Comparison of ENCODE assay signal across 9 mouse cellular contexts in genomic region chr10:94572772-94573171, GRCm38 (mm10).
A peak's percentile ranks its signal among the peaks of the same experiment; 100 is the strongest.
DNase-seq lines count a peak whose midpoint lies in the region; ATAC-seq lines count a peak whose summit lies in the region.
"Had no signal": no experiment of that assay in that cellular context is flagged by ENCODE, and none has a peak within 500 bp of the region (broad histone marks: within the 10 kb centered on the region; RNA-seq: fewer than 3 reads in every experiment).

No protein-coding gene starts in this region.

- no peak overlapping the region for H3K9ac ChIP-seq in heart, embryonic 13.5 days
- H3K9ac ChIP-seq: lung, embryonic 15.5 days had no signal

- H3K4me2 ChIP-seq in heart, embryonic 13.5 days, result no peak overlapping the region
- H3K4me2 ChIP-seq: lung, embryonic 15.5 days had no signal

- H3K27me3 ChIP-seq in heart, embryonic 13.5 days (replicated peaks), result no peaks in the 10 kb centered on the region
- H3K27me3 ChIP-seq: lung, embryonic 15.5 days had no signal

- peak overlapping the region; percentile 20 for H3K27ac ChIP-seq in heart, embryonic 13.5 days (replicated peaks)
- H3K27ac ChIP-seq: lung, embryonic 15.5 days had no signal

- peak; percentile 35 for DNase-seq in gastrocnemius, postnatal 25 days
- DNase-seq in gastrocnemius, postnatal 36 days, result no peak
- peak; percentile 44 for DNase-seq in kidney, postnatal 14 days
- DNase-seq in kidney, adult 8-10 months, result no peak
- peak; percentile 32 for DNase-seq in lung, postnatal 14 days
- no peak for DNase-seq in urinary bladder, postnatal 10 days (ENCODE audit: low spot score)
- DNase-seq: right cerebral cortex, adult 18-20 months had no signal

- no peak overlapping the region for H3K4me3 ChIP-seq in heart, embryonic 13.5 days
- H3K4me3 ChIP-seq: lung, embryonic 15.5 days had no signal

- no peak for ATAC-seq in heart, embryonic 13.5 days (ENCODE audit: extremely low read depth, insufficient number of reproducible peaks, low FRiP score, low TSS enrichment)

- H3K4me1 ChIP-seq in heart, embryonic 13.5 days, result peaks cover 56% of the 10 kb centered on the region

- no peaks in the 10 kb centered on the region for H3K36me3 ChIP-seq in heart, embryonic 13.5 days
- H3K36me3 ChIP-seq: lung, embryonic 15.5 days had no signal

- 36% methylated on average over 12 of the region's 12 CpGs for WGBS in heart, embryonic 13.5 days

- no peaks in the 10 kb centered on the region for H3K9me3 ChIP-seq in heart, embryonic 13.5 days
- H3K9me3 ChIP-seq: lung, embryonic 15.5 days had no signal

- intact Hi-C loops in gastrocnemius, postnatal 36 days (cut with DNase I), result no loop called here

Comparison
In these comparisons a context has a peak if more than half of its experiments do, and no peak if none do; other contexts are left out.
1. DNase-seq: peak in gastrocnemius, postnatal 25 days (single experiment), kidney, postnatal 14 days (single experiment) and lung, postnatal 14 days (single experiment); none in gastrocnemius, postnatal 36 days (0 of 2), kidney, adult 8-10 months (0 of 2) and urinary bladder, postnatal 10 days (single experiment).